Mouse (Mus musculus) skeletal muscle tissue, adult 2 months (tissue): ENCODE measurements around the gene Atp5g3.
"Not testable (repeated sequence)": the region's sequence is repeated elsewhere in the genome, so short reads cannot be mapped to it uniquely, and the experiment has no call there.

Source experiments
- DNase-seq: peaks from one replicate; pipeline ENCODE4 v3.0.0-alpha.2; 2012; ENCODE audit warnings: low read depth, low spot score

Atp5g3 gene

GRCm38 (mm10) chr2:73896919-73897318, 14.2 kb downstream of the Atp5g3 start:
- not testable (repeated sequence) for DNase-seq

- DNase-seq = no peak
Measured at GRCm38 (mm10) chr2:73893473-73894270, 17.5 kb downstream of the Atp5g3 start.

- peak; percentile 98 for DNase-seq
Measured at GRCm38 (mm10) chr2:73892464-73893296, 18.4 kb downstream of the Atp5g3 start, which contains the start of gene Atf2. Atf2 (minus strand) TSS chr2:73892639.

- DNase-seq = no peak
Measured at GRCm38 (mm10) chr2:73891701-73892463, 19.2 kb downstream of the Atp5g3 start.

GRCm38 (mm10) chr2:73885997-73886396, 25.1 kb downstream of the Atp5g3 start:
- DNase-seq = no peak

GRCm38 (mm10) chr2:73877891-73878290, 33.2 kb downstream of the Atp5g3 start:
- no peak for DNase-seq

- DNase-seq = no peak
Measured at GRCm38 (mm10) chr2:73867764-73868487, 43.2 kb downstream of the Atp5g3 start.

- no peak for DNase-seq
Measured at GRCm38 (mm10) chr2:73860046-73860624, 51.0 kb downstream of the Atp5g3 start.
